ENCODE assay signal across 23 mouse cellular contexts in the genomic region with DNA sequence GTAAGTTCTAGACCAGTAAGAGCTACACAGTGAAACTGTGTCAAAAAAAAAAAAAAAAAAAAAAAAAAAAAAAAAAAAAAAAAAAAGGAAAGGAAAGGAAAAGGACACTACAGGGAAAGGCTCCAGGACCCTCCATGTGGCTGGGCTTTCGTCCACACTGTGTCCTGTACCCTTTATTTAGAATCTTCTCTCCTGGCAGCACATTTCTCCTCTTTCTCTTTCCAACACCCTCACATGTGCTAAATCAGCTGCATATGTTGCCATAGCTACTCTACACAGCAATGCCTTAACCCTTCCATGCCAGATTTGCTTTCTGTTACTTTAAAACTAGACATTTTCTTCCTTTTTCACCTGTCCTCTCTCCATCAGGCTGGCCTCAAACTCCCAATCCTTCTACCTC. TPM values are rescaled to one million over a fixed set of nuclear protein-coding genes. Genes with fewer than 3 reads are reported as not detected.
A peak's percentile ranks its signal among the peaks of the same experiment; 100 is the strongest.
DNase-seq lines count a peak whose midpoint lies in the region; TF ChIP-seq lines count a peak whose summit lies in the region.
"Had no signal": no experiment of that assay in that cellular context is flagged by ENCODE, and none has a peak within 500 bp of the region (broad histone marks: within the 10 kb centered on the region; RNA-seq: fewer than 3 reads in every experiment).

No protein-coding gene starts in this region.

- H3K27ac ChIP-seq in layer of hippocampus, adult 2 months: peak overlapping the region; percentile 94
- H3K27ac ChIP-seq: gastrocnemius, adult 2 months; heart, embryonic 15.5 days; hindbrain, embryonic 14.5 days; macrophage had no signal

- intact Hi-C loops in gastrocnemius, postnatal 36 days (cut with DNase I): no loop called here

- no peak for TF ChIP-seq CTCF in layer of hippocampus, adult 2 months (conservative IDR thresholded peaks at IDR 0.05)

- no peak overlapping the region for H3K4me3 ChIP-seq in layer of hippocampus, adult 2 months
- H3K4me3 ChIP-seq: gastrocnemius, adult 2 months; heart, embryonic 15.5 days had no signal

- peak; percentile 49 to 70 for DNase-seq in cerebellum, postnatal 14 days
- no peak for DNase-seq in cerebellum, adult 9-10 months
- DNase-seq in layer of hippocampus, adult 2 months (ENCODE audit: low spot score in 2 of 2): no peak
- DNase-seq in layer of hippocampus, adult 11-12 months (ENCODE audit: low spot score): no peak
- DNase-seq in right cerebral cortex, postnatal 10 days (ENCODE audit: low spot score in 2 of 2): peak; percentile 69 to 73
- no peak for DNase-seq in right cerebral cortex, adult 2 months (ENCODE audit: low spot score in 2 of 2)
- DNase-seq in gastrocnemius, postnatal 36 days: no peak
- DNase-seq: adrenal gland, postnatal 25 days; cerebellum, adult 18-20 months; gastrocnemius, adult 2 months; heart, postnatal 36 days; kidney, adult 8-10 months; kidney, postnatal 10 days; layer of hippocampus, postnatal 36 days; liver, postnatal 0 days; right cerebral cortex, postnatal 25 days; spleen, adult 18-20 months had no signal

RNA-seq across cellular contexts. Expression of gene Add2, which starts 11.7 kb away (rescaled TPM):
- total RNA-seq in layer of hippocampus, adult 2 months (2021): 100 to 1,000 TPM; 277 to 286 TPM
- total RNA-seq in gastrocnemius, postnatal 36 days (2021): under 1 TPM in 1 of 2 experiments, not detected in 1; 0.05 TPM

RNA-seq across cellular contexts. Expression of gene Figla, which starts 24.2 kb away (rescaled TPM):
- total RNA-seq in layer of hippocampus, adult 2 months (2021): not detected
- not detected for total RNA-seq in gastrocnemius, postnatal 36 days (2021)
- total RNA-seq: adrenal gland, postnatal 25 days; common myeloid progenitor, adult 5-6 weeks; gastrocnemius, adult 2 months; heart, postnatal 36 days; layer of hippocampus, adult 18-20 months; layer of hippocampus, postnatal 36 days; liver, adult 2 months had no signal

Comparison
In these comparisons a context has a peak if more than half of its experiments do, and no peak if none do; other contexts are left out.
1. DNase-seq: peak in cerebellum, postnatal 14 days (2 of 2) and right cerebral cortex, postnatal 10 days (2 of 2); none in cerebellum, adult 9-10 months (single experiment), layer of hippocampus, adult 2 months (0 of 2), layer of hippocampus, adult 11-12 months (single experiment), right cerebral cortex, adult 2 months (0 of 2) and gastrocnemius, postnatal 36 days (0 of 2).
2. RNA of gene Add2, which starts 11.7 kb away (total RNA-seq): 277 to 286 TPM in layer of hippocampus, adult 2 months; 0.05 TPM in gastrocnemius, postnatal 36 days; every median in the first group is over 100 times any median in the second.